Mouse (Mus musculus) kidney, adult 8-10 months (tissue): ENCODE measurements around the gene Myh14.
A peak's percentile ranks its signal among the peaks of the same experiment; 100 is the strongest.

Source experiments
- DNase-seq, 2 experiments: peaks; one replicate each; pipeline ENCODE4 v3.0.0; 2022

The Myh14 gene

DNA sequence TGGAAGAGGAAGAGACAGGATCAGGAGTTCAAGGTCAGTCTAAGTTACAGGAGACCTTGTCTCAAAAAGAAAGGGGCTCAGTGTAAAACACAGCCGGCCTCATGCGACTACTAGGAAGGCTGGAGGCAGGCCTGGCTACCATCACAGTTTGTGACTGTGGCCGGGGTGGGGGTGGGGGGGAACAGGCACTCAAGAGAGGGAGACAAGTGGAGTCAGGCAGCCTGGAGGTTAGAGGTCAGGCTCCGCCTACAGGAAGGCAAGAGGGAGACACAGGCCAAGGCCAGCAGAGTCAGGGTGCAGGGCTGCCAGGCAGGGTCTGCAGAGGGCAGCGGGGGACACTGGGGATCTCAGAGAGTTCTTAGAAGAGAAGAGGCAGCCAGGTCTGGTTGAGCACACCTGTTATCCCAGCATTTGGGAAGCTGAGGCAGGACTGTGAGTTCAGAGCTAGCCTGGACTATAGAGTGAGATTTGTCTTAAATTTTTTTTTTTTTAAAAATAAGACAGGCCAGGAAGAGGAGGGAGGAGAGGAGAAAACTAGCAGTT is 73.6 kb downstream of the Myh14 start:
- DNase-seq: no peak

DNA sequence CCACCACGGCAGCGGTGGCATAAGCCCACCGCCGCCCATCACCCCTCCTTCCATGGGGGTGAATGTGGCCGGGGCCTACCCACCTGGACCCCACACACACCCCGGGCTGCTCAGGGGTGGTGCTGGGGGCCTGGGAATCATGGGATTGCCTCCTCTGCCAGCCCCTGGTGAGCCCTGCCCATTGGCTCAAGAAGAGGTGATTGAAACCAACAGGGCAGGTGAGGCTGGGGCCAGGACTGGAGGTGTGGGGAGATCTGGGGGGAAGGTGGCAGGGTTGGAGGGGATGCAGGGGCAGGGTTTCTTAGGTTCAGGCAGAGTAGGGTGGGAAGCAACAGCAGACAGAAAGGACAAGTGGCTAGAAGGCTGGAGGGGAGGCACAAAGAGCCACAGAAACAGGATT is 74.6 kb downstream of the Myh14 start:
- DNase-seq: no peak

DNA sequence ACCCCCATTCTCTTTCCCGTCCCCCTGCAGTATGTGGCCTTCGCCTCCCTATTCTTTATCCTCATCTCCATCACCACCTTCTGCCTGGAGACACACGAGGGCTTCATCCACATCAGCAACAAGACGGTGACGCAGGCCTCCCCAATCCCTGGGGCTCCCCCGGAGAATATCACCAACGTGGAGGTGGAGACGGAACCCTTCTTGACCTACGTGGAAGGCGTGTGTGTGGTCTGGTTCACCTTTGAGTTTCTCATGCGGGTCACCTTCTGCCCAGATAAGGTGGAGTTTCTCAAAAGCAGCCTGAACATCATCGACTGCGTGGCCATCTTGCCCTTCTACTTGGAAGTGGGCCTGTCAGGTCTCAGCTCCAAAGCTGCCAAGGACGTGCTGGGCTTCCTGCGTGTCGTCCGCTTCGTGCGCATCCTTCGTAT is 75.5 kb downstream of the Myh14 start:
- no peak for DNase-seq

DNA sequence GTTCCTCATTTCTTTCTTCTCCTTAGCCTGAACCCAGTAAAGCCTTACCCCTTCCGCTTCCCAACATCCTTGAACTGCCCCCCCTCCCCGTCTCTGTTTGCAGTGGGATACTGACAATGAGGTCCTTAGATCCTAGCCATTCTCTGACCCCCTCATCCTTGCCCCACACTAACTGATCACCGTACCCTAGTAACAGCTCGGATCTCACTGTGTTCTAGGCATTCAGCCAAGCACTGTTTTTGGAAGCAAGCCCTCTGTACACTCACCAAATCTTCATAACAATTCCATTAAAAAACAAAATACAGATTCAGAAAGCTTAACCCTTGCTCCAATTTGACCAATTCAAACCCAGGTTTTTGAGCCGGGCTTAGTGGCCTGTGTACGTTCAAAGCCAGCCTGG is 76.4 kb downstream of the Myh14 start:
- no peak for DNase-seq

DNA sequence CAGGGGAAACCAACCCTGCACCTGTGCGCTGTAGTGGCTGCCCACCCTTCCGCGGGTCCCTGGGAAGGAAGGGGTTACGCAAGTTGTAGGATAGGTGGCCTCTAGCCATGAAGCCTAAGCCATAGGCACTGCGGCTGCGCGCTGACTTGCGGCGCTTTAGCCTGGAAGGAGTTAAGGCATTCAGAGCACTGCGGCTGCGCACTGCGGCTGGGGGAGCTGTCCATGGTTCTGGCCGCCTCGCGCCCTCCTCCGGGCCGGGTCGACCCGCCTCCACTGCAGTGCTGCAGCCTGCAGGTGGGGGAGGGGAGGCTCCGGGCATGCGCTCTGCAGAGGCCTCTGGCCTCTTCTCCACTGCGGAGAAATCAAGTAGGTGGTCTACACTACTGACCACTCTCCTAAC is 76.9 kb downstream of the Myh14 start:
- DNase-seq: peak; percentile 75 to 88

DNA sequence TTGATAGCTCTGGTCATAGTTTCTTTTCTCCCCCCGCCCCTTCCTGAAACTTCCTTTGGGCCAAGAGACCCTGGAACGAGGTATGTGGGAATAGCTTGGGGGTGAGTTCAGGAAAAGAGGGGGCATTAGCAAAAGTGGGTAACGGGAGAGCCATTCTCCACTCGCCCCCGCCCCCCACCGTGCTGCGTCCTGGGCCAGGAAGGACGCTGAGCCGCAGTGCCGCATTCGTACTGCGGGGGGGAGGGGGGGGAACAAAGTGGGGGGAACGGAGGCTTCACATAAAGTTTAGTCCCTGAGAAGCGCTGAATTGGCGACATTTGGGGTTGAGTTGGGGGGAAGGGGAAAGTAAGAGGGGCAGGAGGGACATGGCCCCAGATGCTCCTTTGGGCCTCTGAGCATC is 77.6 kb downstream of the Myh14 start:
- DNase-seq: no peak

DNA sequence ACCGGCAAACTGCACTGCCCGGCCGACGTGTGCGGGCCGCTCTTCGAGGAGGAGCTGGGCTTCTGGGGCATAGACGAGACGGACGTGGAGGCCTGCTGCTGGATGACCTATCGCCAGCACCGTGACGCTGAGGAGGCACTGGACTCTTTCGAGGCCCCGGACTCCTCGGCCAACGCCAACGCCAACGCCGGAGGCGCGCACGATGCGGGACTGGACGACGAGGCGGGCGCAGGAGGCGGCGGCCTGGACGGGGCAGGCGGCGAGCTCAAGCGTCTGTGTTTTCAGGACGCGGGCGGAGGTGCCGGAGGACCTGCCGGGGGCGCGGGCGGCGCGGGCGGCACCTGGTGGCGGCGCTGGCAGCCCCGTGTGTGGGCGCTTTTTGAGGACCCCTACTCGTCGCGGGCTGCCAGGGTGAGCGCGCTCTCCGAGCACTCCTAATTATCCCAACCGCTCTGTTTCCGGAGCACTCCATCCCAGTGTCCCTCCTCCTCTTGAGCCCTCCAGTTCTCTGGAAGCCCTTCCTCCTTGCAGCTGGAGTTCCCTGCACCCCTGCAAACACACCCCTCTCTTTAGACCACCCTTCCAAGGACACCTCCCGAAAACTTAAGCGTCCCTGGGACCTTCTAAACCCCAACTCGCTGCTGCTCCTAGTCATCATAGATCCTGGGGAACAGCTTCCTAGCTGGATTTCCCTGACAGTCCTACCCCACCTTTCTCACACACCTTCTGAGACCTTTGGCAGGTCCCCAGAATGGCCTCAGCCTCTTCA is 79.1 kb downstream of the Myh14 start:
- DNase-seq: peak in 1 of 2 experiments; percentile 19

DNA sequence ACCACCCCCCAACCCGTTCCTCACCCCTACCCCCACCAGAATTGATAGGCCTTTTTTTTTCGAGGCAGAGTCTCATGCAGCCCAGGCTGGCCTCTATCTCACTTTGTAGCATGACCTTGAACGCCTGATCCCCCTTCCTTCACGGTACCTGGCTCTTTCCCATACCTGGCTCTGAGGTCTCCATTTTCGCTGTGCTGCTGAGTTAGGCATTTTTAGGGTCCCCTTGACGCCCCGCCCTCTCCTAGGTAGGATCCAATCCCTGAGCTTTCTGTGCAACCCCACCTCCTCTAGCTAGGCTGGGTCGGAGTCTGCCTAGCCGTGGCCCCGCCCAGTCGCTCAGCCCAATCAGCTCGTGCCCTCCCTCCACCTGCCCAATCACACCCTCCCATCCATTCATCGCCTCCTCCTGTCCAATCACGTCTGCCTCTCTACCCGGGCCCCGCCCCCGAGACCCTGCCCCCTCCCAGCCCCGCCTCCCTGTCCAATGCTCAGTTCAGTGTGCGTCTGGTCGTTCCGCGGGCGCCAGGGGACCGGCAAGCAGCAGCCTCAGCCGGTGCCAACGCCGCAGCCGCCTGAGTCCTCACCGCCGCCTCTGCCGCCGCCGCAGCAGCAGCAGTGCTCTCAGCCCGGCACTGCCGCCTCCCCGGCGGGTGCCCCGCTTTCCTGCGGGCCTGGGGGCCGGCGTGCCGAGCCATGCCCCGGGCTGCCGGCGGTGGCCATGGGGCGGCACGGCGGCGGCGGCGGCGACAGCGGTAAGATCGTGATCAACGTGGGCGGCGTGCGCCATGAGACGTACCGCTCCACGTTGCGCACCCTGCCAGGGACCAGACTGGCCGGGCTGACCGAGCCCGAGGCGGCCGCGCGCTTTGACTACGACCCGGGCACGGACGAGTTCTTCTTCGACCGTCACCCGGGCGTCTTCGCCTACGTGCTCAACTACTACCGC is 80.0 kb downstream of the Myh14 start, which contains the start of gene Kcnc3:
Gene Kcnc3 (plus strand): TSS at position 263 of the 946 bp plus-strand sequence.
- peak; percentile 95 to 98 for DNase-seq

DNA sequence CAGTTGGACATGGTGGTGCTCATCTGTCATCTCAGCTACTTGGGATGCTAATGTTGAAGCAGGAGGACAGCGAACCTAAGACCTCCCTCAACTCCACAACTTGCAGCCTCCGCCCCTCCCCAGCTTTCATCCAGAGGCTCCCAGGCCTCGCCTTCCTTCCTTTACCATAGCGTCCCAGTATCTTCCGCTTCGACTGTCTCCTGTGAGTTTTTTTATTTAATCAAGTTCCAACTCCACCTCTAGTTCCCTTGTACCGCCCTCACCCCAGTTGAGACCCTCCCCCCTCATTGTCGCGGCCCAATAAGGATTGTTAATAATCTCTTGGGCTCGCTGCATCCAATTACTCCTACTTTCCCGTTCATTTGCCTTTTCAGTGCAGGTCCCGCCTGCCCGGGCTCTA is 80.7 kb downstream of the Myh14 start:
- peak; percentile 51 to 59 for DNase-seq

DNA sequence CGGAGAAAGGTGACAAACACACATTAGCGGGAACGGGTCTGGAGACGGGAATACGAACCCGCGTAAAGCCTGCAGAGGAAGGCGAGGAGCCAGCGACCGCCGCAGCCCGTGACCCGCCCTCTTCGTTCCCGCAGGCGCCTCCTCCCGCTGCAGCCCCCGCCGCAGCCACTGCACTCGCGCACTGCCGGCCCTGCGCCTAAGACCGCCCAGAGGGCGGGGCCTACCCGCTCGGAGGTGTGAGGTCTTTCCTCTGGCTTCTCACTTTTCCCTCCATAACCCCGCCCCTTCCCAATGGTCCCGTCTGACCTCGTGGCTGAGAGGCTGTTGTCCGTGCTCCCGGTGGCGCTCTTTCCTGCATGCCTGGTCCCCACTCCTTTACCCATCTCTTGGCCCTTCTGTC is 81.5 kb downstream of the Myh14 start:
- peak; percentile 93 for DNase-seq

DNA sequence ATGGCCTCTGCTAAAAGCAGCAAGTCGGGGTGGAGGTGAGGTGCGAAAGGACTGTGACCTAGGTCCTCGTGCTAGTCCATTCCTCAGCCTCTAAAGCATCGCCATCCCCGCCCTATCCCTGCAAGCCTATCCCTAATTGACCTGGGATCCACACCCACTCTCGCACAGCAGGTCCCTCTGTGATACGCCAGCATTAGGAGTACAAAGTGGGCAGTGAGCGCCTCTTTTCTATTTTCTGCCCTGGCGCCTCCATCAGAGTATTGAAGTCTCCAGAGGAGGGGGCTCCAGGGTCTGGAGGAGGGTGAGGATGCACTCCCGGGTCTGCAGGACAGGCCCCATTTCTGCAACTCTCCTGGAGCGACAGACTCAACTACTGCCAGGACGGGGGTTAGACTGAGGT is 82.3 kb downstream of the Myh14 start:
- no peak for DNase-seq

DNA sequence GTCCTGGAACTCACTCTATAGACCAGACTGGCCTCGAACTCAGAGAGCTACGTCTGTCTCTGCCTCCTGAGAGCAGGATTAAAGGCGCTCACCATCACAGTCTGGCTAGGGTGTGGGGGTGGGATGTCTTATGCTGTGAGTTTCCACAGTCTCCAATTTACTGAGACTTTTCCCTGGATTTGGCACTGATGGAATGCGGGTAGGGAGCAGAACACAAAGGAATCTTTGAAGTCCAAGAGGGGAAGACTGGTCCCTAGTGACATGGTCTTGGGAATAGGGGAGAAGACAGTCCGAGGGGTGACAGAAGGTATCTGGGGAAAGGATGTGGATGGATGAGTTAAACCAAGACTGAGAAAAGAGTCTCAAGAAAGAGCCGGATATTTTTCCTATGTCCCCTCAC is 83.0 kb downstream of the Myh14 start:
- DNase-seq: no peak

DNA sequence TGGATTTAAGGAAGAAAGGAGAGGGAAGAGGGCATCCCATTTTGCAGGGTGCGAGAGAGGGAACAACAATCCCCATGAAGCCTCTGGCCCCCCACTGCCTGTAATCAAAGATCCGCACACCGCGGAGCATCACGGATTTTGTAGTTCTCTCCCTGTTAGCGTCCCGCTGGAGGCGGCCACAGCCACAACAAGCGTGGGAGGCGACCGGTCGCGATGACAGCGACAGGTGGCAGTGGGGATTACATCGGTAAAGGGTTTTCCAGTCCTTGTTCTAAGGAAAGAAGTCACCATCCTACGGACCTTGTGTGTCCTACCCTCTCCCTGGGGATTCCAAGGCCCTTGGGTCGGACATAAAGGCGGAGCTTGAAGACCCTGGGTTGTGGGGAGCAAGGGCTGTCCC is 83.7 kb downstream of the Myh14 start:
- DNase-seq: no peak

DNA sequence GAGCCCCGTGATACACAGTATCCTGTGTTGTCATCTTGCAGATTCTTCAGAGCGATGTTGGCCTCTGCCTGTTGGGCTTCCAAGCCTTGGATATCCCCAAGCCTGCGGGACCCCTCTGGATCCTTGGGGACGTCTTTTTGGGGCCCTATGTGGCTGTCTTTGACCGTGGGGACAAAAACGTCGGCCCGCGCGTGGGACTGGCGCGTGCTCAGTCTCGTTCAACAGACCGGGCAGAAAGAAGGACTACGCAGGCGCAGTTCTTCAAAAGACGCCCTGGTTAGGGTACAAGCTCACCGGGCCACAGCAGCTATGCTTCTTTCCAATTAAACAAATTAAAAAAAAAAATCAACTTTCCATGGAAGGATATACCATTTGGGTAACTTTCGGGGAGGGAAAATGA is 84.1 kb downstream of the Myh14 start:
- DNase-seq: no peak

DNA sequence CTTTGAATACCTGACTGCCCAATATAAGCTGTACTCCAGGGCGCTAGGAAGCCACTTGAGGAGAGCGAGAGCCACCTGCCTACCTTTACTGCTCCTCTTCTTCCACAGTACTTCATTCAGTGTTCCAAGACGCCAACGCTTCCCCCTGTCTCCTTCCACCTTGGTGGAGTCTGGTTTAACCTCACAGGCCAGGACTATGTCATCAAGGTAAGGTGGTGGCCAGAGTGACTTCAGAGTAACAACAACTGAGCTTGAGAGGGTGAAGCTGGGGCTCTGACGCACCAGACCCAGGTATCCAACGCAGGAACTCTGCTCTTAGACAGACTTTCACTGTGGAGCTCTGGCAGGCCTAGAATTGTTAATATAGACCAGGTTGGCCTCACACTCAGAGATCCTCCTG is 85.0 kb downstream of the Myh14 start:
- no peak for DNase-seq

DNA sequence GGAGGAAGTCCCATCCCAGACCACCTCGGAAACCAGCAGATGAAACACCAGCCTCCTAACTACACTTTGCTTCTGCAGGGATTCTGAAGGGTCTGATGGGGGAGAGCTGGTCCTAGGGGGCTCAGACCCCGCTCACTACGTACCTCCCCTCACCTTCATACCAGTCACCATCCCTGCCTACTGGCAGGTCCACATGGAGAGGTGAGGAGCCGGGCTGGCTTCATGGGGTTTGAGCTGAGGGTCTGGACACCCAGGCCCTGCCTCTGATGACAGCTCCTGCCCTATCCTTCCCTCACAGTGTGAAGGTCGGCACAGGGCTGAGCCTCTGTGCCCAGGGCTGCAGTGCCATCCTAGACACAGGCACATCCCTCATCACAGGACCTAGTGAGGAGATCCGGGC is 85.7 kb downstream of the Myh14 start:
- DNase-seq: no peak

DNA sequence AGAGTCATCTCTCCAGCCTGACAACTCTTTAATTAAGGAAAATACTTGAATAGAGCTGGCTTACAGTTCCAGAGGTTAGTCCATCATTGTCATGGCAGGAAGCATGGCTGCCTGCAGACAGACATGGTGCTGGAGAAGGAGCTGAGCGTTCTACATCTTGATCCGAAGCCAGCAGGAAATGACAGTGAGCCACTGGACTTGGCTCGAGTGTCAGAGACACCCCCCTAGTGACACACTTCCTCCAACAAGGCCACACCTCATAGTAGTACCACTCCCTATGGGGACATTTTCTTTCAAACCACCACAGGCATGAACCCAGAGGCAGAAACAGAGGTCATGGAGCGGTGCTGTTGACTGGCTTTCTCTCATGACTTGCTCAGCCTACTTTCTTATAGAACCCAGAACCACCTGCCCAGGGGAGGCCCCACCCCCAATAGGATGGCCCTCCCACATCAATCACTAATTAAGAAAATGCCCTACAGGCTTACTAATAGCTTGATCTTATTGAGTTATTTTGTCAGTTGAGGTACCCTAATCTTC is 86.3 kb downstream of the Myh14 start:
- DNase-seq: no peak

DNA sequence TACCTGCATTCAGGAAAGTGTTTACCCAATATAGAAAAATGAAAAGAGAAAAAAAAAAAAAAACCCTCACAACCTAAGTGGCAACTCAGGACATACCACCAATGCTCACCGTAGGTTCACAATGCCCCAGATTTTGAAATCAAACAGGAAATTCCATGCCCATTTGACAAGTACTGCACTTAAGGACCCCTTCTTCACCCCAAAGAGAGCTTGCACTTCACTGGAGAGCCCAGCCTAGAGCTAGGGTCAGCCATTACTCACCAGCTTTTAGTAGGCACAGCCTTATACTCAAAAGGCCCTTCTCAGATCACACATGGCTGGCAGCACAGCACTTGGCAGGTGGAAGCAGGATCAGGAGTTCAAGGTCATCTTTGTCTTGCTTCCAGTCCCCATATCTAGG is 87.5 kb downstream of the Myh14 start:
- DNase-seq: no peak

DNA sequence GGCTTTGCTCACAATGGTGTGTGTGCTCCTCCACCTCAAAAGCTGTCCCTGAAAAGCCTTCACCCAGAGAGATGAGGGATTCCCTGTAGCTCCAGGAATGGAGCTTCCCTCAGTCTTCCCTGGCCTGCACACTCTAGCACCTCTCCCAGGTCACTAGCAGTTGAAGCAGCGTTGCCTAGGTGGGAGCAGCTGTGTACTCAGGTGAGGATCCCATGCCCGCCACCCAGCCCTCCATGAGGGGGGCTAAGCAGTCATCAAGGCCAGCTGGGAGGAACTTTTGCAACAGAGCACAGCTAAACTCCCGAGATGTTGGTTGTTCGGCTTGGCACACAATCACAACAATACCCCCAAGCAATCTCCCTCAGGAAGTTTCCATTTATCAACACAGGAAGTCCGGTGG is 87.9 kb downstream of the Myh14 start:
- no peak for DNase-seq

DNA sequence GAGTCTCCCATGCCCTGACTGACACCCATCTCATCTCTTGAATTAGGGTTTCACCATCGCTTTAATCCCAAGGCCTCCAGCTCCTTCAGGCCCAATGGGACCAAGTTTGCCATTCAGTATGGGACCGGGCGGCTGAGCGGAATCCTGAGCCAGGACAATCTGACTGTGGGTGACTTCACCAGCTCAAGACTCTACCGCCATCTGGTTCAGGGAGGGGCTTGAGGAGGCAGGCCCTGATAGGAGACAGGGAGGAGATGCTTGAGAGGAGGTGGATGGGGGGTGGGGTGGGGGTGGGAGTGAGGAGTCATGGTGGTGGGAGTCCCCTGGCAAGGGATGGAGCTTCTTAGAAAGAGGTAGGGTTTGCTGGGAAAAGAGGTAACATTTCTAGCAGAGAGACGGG is 89.0 kb downstream of the Myh14 start:
- no peak for DNase-seq

DNA sequence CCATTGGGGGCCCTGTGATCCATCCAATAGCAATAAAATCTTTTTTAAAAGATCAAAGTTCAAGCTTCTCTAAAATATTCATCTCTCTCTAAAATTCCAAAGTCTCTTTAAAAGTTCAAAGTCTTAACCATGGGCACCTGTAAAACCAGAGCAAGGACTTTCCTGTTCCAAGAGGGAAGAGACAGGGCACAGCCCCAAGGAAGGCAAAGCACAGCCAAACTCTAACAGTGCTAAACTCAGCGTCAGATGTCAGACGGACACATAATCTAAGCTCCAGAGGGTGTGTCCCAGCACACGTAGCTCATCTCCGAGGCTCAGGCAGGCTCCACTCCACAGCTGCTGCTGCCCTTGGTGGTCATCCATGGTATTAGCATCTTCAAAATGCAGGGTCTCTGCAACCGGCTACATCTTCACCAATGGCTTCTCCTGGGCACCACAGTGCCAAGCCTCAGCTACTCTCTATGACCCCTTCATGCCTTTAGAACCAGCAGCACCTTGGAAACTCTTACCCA is 94.3 kb downstream of the Myh14 start:
- DNase-seq: peak in 1 of 2 experiments; percentile 53

DNA sequence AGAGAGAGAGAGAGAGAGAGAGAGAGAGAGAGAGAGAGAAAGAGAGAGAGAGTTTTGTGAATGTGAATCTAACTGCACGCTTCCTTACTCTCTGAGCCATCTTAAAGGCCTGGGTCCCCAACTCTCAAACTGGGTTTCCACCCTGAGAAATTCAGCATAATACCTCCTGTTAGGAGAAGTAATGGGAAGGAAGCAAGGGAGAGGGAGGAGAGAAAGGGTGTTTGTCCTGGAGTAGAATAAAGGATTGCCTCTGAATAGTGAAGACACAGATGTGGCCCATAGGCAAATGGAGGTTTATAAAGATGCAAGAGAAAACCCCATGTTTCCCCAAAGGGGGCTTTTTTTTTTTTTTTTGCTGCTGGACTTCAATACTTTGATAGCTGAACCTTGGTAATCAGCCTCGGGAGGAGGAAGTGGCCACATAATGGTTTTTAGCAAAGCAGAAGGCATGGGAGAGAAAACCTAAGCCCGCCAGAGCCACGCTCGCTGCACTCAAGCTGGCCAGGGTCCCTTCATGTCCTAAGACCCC is 97.6 kb downstream of the Myh14 start:
- DNase-seq: no peak

DNA sequence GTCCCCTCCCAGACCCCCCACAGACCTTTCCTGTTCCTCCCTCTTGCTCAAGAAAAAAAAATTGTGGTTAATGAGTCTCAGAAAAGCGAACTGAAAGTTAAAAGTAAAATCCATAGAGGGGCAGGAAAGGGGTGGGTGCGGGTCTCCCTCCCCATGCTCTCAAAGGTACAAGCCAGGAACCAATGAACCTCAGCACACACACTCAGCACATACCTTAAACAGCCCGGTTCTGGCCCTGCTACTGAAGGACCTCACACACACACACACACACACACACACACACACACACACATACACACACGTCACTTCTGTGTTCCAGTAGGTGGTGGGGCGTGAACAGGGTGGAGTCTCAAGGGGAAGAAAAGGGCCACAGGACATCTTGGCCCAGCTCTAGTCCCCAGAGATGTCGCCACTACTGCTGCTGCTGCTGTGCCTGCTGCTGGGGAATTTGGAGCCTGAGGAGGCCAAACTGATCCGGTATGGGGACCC is 98.4 kb downstream of the Myh14 start, which contains the start of gene Napsa:
Gene Napsa (plus strand): TSS at position 168 of the 489 bp plus-strand sequence.
- peak; percentile 68 to 69 for DNase-seq
